Mouse (Mus musculus): Measurements from ENCODE around the gene 1700001O22Rik. TPM values are rescaled to one million over a fixed set of nuclear protein-coding genes. Genes with fewer than 3 reads are reported as not detected.

1700001O22Rik gene
- polyA plus RNA-seq, 1 experiment: not detected

GRCm38 (mm10) chr2:30777266-30777665 is 26.2 kb downstream of the 1700001O22Rik start:
- H3K27ac ChIP-seq (ENCODE audit: insufficient read depth, low read depth, low read length): no peak overlapping the region
- TF ChIP-seq POLR2A (IDR thresholded peaks at IDR 0.05; ENCODE audit: insufficient read depth, low read depth, low read length) (no peak), CTCF (IDR thresholded peaks at IDR 0.05; ENCODE audit: insufficient read depth, low read depth, low read length) (no peak)
- no peak overlapping the region for H3K4me3 ChIP-seq (ENCODE audit: insufficient read depth, low read depth, low read length)
- whole genome bisulfite sequencing: 76% methylated on average over 3 of the region's 3 CpGs
- peaks cover 30% of the 10 kb centered on the region for H3K4me1 ChIP-seq (ENCODE audit: control insufficient read depth, insufficient read depth, low read length)

- H3K4me3 ChIP-seq (ENCODE audit: insufficient read depth, low read depth, low read length): no peak overlapping the region
- no peak for TF ChIP-seq POLR2A (IDR thresholded peaks at IDR 0.05; ENCODE audit: insufficient read depth, low read depth, low read length)
- TF ChIP-seq CTCF (IDR thresholded peaks at IDR 0.05; ENCODE audit: insufficient read depth, low read depth, low read length): no peak
- no peak overlapping the region for H3K27ac ChIP-seq (ENCODE audit: insufficient read depth, low read depth, low read length)
- WGBS: 67% methylated on average over 3 of the region's 3 CpGs
- H3K4me1 ChIP-seq (ENCODE audit: control insufficient read depth, insufficient read depth, low read length): peaks cover 43% of the 10 kb centered on the region
Observed at GRCm38 (mm10) chr2:30775955-30776354, 27.5 kb downstream of the 1700001O22Rik start.

GRCm38 (mm10) chr2:30773313-30774005 is 30.0 kb downstream of the 1700001O22Rik start:
- peaks cover 53% of the 10 kb centered on the region for H3K4me1 ChIP-seq (ENCODE audit: control insufficient read depth, insufficient read depth, low read length)
- H3K4me3 ChIP-seq (ENCODE audit: insufficient read depth, low read depth, low read length): no peak overlapping the region
- 0 out of 2 replicates have a peak overlapping the region, but pooled peaks have one; percentile 6 for H3K27ac ChIP-seq (ENCODE audit: insufficient read depth, low read depth, low read length)
- WGBS: 88% methylated on average over 8 of the region's 8 CpGs
- TF ChIP-seq CTCF (IDR thresholded peaks at IDR 0.05; ENCODE audit: insufficient read depth, low read depth, low read length) (no peak), POLR2A (IDR thresholded peaks at IDR 0.05; ENCODE audit: insufficient read depth, low read depth, low read length) (no peak)

GRCm38 (mm10) chr2:30772581-30773312 is 30.7 kb downstream of the 1700001O22Rik start:
- TF ChIP-seq POLR2A (IDR thresholded peaks at IDR 0.05; ENCODE audit: insufficient read depth, low read depth, low read length): no peak
- TF ChIP-seq CTCF (IDR thresholded peaks at IDR 0.05; ENCODE audit: insufficient read depth, low read depth, low read length): no peak
- Histone ChIP-seq H3K4me3 (ENCODE audit: insufficient read depth, low read depth, low read length) (no peak overlapping the region), H3K4me1 (ENCODE audit: control insufficient read depth, insufficient read depth, low read length) (peaks cover 53% of the 10 kb centered on the region), H3K27ac (ENCODE audit: insufficient read depth, low read depth, low read length) (peak overlapping the region; percentile 99)
- WGBS: 37% methylated on average over 15 of the region's 15 CpGs

- TF ChIP-seq POLR2A (IDR thresholded peaks at IDR 0.05; ENCODE audit: insufficient read depth, low read depth, low read length) (0 out of 2 replicates have a peak, but pooled peaks have one; percentile 62), CTCF (IDR thresholded peaks at IDR 0.05; ENCODE audit: insufficient read depth, low read depth, low read length) (no peak)
- Histone ChIP-seq H3K27ac (ENCODE audit: insufficient read depth, low read depth, low read length) (peak overlapping the region; percentile 99), H3K4me3 (ENCODE audit: insufficient read depth, low read depth, low read length) (peak overlapping the region; percentile 46), H3K4me1 (ENCODE audit: control insufficient read depth, insufficient read depth, low read length) (peaks cover 50% of the 10 kb centered on the region)
- WGBS: 2% methylated on average over 19 of the region's 19 CpGs
Observed at GRCm38 (mm10) chr2:30771806-30772460, 31.5 kb downstream of the 1700001O22Rik start.

- H3K4me1 ChIP-seq (ENCODE audit: control insufficient read depth, insufficient read depth, low read length): peaks cover 48% of the 10 kb centered on the region
- H3K27ac ChIP-seq (ENCODE audit: insufficient read depth, low read depth, low read length): peak overlapping the region; percentile 99
- TF ChIP-seq POLR2A (IDR thresholded peaks at IDR 0.05; ENCODE audit: insufficient read depth, low read depth, low read length): no peak
- TF ChIP-seq CTCF (IDR thresholded peaks at IDR 0.05; ENCODE audit: insufficient read depth, low read depth, low read length): no peak
- H3K4me3 ChIP-seq (ENCODE audit: insufficient read depth, low read depth, low read length): peak overlapping the region; percentile 46
- WGBS: 1% methylated on average over 51 of the region's 51 CpGs
Observed at GRCm38 (mm10) chr2:30771368-30771805, 32.1 kb downstream of the 1700001O22Rik start.

GRCm38 (mm10) chr2:30769187-30769586 is 34.3 kb downstream of the 1700001O22Rik start:
- Histone ChIP-seq H3K27ac (ENCODE audit: insufficient read depth, low read depth, low read length) (no peak overlapping the region), H3K4me3 (ENCODE audit: insufficient read depth, low read depth, low read length) (no peak overlapping the region), H3K4me1 (ENCODE audit: control insufficient read depth, insufficient read depth, low read length) (peaks cover 47% of the 10 kb centered on the region)
- TF ChIP-seq CTCF (IDR thresholded peaks at IDR 0.05; ENCODE audit: insufficient read depth, low read depth, low read length) (no peak), POLR2A (IDR thresholded peaks at IDR 0.05; ENCODE audit: insufficient read depth, low read depth, low read length) (no peak)
- 52% methylated on average over 6 of the region's 6 CpGs for WGBS

- 78% methylated on average over 5 of the region's 5 CpGs for WGBS
- H3K4me1 ChIP-seq (ENCODE audit: control insufficient read depth, insufficient read depth, low read length): peaks cover 44% of the 10 kb centered on the region
- TF ChIP-seq POLR2A (IDR thresholded peaks at IDR 0.05; ENCODE audit: insufficient read depth, low read depth, low read length) (no peak), CTCF (IDR thresholded peaks at IDR 0.05; ENCODE audit: insufficient read depth, low read depth, low read length) (no peak)
- H3K27ac ChIP-seq (ENCODE audit: insufficient read depth, low read depth, low read length): no peak overlapping the region
- H3K4me3 ChIP-seq (ENCODE audit: insufficient read depth, low read depth, low read length): no peak overlapping the region
Observed at GRCm38 (mm10) chr2:30768529-30768928, 34.9 kb downstream of the 1700001O22Rik start.

Data from olfactory bulb, adult 2 months (tissue).